Mouse (Mus musculus) brain, adult 2 months (tissue): ENCODE measurements around the gene Rab14.

Experiments used
- DNase-seq: peaks from one replicate; pipeline ENCODE4 v3.0.0; 2011; ENCODE audit warnings: low read depth, low spot score

The Rab14 gene

DNA sequence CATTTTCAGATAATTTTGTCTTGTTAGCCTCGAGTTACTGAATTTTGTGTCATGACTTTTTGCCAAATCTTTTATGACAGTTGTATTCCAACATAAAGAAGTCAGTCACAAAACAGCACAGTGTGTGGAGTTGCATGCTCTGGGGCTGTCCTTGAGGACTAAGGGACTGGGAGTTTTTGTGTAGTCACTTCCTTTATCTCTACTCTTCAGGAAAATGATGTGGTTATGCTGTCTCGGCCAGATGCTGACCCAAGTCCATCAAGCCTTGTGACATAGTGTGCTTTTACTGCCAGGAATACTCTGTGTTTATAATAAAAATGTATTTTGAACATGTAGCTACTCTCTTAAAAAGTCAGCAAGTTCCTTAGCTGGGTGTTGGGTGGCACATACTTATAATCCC is 43.9 kb downstream of the Rab14 start:
- no peak for DNase-seq

DNA sequence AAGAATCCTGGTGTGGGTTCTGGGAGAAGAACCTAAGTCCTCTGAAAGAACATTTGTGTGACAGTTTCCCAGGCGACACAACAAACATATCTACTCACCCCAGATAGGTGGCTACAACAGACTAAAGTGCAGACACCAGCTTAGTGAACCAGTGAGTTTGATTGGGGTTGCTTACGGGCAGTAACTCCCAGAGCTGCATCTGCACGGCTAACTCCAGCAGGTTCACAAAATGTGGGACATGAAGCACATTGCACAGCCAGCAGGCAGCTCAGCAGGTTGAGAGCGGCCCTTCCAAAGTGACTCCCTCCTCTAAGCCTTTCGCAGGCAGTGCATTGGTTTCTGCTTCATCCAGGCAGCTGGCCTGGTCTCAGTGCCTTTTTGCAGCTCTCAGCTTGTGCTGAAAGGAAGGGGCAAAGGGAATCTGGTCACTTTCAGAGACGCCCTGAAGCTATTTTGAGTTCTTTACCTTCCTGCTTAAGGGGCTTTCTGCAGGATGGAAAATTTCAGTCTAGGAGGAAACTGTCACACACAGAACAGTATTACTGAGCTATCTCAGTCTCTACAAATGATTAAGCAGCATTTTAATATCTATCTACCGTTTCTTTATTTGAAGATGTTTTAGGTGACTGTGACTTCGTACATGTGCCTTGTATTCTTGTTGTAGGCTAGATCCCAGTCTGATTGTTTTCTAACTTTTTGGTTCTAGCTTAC is 46.9 kb downstream of the Rab14 start:
- DNase-seq, result peak; percentile 25

DNA sequence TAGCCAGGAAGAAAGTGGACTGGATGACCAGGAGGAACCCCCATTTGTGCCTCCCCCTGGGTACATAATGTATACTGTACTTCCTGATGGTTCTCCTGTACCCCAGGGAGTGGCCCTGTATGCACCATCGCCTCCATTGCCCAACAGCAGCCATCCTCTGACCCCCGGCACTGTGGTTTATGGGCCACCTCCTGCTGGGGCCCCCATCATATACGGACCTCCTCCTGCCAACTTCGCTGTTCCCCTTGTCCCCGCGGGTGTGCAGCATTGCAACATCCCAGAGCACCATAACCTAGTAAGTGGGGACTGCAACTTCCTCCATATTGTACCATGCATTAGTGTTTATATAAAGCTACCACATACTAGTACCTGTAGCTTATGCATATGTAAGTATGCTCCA is 47.7 kb downstream of the Rab14 start:
- DNase-seq, result no peak

DNA sequence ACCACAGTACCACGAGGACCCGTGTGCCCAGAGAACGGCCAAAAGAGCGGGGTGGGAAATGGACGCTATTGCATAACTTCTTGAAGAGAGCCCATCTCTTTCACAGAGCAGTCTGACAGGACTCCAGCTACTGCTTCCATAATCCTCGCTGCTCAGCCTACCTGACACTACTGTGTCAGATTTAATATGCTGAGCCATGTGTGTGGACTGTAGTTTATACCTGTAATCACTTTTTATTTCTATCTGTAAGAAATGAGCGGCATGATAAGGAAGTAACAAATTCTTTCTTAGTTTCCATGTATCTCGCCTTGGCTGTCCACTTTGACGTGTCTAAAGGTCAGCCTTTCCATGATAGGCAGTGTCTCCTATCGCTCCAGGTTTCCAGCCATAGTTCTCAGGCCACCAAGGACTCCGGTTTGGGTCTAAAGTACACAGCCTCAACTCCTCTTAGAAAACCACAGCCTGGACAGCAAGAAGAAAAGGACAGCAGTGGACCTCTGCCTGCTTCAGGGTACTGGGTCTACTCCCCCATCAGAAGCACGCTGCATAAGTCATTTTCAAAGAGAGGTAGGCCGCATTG is 49.5 kb downstream of the Rab14 start:
- no peak for DNase-seq

DNA sequence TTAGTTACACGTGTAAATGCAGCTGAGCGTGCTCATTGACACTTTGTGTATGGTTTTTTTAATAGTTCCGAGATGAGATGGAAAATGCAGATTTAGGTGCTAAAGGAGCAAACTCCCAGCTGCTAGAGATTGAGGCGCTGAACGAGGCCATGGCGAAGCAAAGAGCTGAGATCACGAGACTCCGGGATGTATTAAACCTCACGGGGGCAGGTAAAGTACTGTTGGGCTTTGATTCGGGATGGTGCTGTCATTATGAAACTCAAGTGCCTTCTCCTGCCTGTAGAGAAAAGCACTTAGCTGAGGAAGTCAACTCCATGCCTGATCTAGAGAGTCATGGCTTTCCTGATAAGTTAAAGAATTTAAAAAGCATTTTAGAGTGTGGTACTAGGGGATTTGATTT is 52.1 kb downstream of the Rab14 start:
- no peak for DNase-seq

DNA sequence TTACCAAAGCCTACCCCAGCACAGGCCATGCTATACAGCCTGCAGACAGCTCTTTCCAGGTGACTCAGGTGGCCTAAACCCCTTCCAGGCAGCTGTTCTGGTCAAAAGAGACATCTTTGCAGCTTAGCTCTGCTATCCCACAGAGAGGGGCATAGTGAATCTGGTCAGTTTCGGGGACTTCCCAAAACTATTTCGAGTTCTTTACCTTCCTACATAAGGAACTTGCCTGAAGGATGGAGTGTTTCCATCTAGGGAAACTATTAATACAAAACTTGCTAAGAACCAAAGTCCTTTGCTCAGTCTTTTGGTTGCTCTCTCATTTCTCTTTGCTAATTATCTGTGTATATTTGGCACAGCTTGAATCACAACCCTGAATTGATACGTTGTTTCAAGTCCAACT is 59.2 kb downstream of the Rab14 start:
- DNase-seq, result no peak

DNA sequence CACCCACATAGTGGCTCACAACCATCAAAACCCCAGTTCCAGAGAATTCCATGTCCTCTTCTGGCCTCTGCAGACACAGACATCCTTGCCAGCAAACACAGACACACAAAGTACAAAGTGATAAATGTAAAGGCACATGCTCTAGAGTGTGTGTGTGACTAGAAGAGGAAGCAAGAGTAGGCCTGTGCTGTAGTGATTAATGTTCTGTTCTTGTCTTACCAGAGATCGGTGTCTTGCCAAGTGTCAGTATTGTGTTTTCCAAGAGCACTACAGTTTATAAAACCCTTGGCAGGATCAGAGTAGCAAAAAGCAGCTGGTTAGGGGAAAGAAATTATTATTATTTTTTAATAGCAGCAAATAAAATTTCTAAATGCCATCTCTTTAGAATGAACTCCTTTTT is 62.3 kb downstream of the Rab14 start:
- no peak for DNase-seq

DNA sequence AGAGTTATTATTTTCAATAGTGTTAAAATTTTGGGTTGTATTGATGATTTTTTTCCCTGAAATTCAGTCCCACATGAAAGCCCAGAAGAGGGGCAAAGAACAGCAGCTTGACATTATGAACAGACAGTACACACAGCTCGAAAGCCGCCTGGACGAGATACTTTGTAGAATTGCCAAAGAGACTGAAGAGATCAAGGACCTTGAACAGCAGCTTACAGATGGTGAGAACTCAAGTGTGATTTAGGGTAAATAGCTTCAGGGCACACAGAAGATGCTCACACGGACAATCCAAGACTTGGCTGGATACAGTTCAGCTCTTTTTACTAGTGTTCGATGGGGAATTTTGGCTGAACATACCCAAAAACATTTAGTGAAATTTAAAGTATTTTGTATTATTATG is 67.0 kb downstream of the Rab14 start:
- DNase-seq, result no peak

DNA sequence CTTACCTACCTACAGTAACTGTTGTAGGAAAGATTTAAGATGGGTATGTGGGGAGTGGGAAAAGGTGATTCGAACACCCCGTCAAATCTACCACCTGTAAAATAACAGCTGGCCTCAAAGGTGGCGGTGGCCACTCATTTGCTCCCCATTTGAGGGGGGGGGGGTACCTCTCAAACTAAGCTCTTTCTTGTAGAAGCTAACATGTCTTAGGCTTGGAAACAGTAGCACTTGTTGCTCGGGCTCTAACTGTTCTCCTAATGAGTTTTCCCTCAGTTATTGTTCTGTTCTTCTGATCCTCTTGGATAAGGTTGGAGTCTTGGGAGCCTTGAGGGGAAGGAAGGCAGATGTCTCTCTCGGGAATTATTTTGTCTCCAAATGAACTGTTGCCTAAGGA is 68.3 kb downstream of the Rab14 start:
- DNase-seq, result no peak

DNA sequence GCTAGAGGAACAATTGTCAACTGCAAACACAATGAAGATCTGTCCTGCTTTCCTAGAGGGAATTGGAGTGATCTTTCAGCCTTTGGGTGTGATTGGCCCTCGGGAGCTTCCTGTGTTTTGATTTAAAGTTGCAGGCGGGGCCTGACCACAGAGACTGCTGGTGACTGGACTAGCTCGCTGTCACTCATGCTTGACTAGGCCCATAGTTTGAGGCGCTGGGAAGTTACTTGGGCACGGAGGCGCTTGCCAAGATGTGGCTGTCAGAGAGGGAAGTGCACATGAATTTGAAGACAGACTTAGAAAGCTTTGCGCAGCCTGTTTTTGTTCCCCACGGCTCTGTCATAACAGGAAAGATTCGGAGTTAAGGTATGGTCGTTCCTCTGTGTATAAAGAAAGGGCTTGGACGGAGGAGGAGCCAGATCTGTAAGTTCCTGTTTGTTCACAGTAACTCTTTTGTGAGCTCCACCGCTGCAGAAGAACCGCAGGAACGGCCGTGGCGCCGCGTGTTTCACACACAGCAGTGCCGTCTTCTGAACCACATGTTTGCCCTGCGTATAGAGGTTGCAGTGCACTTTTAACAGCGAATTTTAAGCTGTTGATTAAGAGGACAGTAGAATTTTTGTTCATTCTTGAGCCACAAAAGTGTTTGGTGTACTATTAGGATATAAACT is 68.8 kb downstream of the Rab14 start:
- peak; percentile 97 for DNase-seq

DNA sequence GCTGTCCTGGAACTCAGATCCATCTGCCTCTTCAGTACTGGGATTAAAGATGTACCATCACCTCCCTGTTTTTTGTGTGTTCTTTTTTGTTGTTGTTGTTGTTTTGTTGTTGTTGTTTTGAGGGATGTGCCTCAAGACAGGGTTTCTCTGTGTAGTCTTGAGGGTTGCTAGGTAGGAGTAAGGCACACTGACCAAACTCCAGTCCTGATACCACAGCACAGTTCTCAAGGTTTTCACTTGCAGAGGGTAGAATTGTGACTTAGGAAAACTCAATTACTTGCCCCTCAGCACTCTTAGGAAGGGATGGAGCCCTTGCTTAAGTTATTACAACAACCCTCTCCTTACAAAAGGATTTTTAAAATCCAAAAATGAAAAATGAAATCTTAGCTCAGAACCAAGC is 69.4 kb downstream of the Rab14 start:
- no peak for DNase-seq
